Mouse (Mus musculus): ENCODE data around the gene Igfbp7. TPM values are rescaled to one million over a fixed set of nuclear protein-coding genes. Genes with fewer than 3 reads are reported as not detected.

Gene Igfbp7
- polyA plus RNA-seq, 1 experiment from 2014 or later, result 78.7 TPM

DNA sequence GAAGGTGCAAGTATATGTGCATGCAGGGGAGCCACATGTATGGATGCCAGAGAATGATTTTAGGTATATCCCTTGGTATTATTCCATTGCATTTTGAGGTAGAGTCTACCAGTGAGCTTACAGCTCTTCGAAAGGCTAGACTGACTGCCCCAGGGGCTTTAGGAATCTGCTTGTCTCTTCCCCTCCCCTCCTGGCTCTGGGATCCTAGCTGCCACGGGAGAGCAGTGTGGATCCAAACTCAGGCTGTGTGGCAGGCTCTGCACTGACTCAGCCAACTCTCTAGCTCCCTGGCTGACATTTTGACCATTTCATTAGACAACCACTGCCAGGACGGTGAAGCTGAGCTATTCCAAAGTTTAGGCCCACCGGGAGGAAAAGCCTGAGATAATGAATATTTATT, 32.3 kb downstream of the Igfbp7 start:
- H3K4me2 ChIP-seq (ENCODE audit: low read length), result no peak overlapping the region
- ATAC-seq, result no peak
- no peak overlapping the region for H3K9ac ChIP-seq (ENCODE audit: low read depth, low read length)
- no peaks in the 10 kb centered on the region for H3K27me3 ChIP-seq (replicated peaks; ENCODE audit: control insufficient read depth, insufficient read depth, low read length)
- no peaks in the 10 kb centered on the region for H3K36me3 ChIP-seq (ENCODE audit: control insufficient read depth, insufficient read depth, low read length)
- no peak overlapping the region for H3K27ac ChIP-seq (ENCODE audit: low read depth, low read length)
- no peak overlapping the region for H3K4me3 ChIP-seq (ENCODE audit: low read length)
- 71% methylated on average over 4 of the region's 4 CpGs for WGBS
- H3K9me3 ChIP-seq (ENCODE audit: control insufficient read depth, low read length), result no peaks in the 10 kb centered on the region
- H3K4me1 ChIP-seq (ENCODE audit: control insufficient read depth, insufficient read depth, low read depth, low read length), result no peaks in the 10 kb centered on the region

DNA sequence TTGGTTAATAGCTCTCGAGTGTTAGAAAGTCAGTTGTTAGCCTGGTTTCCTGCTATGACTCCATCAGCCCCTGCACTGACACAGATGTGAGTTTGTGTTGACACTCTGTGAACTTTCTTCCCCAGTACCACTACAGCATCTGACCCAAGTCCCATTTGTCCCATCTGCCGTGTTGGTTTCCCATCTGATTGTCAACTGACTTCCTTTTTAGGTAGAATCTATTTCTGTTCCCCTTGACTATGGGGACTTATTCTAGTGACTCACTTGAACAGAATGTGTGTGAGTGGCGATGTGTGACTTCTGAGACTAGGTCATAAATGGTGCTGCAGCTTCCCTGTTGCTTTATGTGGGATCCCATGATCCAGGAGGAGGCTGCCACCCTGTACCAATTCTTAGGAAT, 32.9 kb downstream of the Igfbp7 start:
- H3K27ac ChIP-seq (ENCODE audit: low read depth, low read length), result no peak overlapping the region
- no peak overlapping the region for H3K9ac ChIP-seq (ENCODE audit: low read depth, low read length)
- H3K27me3 ChIP-seq (replicated peaks; ENCODE audit: control insufficient read depth, insufficient read depth, low read length), result no peaks in the 10 kb centered on the region
- H3K9me3 ChIP-seq (ENCODE audit: control insufficient read depth, low read length), result no peaks in the 10 kb centered on the region
- WGBS, result 80% methylated on average over 3 of the region's 3 CpGs
- no peaks in the 10 kb centered on the region for H3K4me1 ChIP-seq (ENCODE audit: control insufficient read depth, insufficient read depth, low read depth, low read length)
- H3K36me3 ChIP-seq (ENCODE audit: control insufficient read depth, insufficient read depth, low read length), result no peaks in the 10 kb centered on the region
- ATAC-seq, result no peak
- no peak overlapping the region for H3K4me3 ChIP-seq (ENCODE audit: low read length)
- no peak overlapping the region for H3K4me2 ChIP-seq (ENCODE audit: low read length)

DNA sequence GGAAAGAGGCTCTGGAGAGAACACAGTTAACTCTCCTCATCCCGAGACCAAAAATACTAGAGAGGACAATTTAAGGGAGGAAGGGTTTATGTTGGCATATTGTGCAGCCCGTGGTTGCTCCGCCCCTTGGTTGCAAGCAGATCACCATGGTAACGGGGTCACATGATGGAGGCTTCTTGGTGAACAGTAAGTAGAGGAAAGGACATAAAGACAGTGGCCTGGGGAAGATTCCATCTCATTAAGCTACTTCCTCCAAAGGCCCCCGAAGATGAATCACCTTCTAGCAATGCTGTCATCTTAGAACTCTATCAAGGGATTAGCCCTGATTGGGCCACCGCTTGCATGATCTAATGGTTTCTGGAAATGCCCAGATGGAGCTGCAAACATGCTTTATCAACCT, 35.1 kb downstream of the Igfbp7 start:
- no peaks in the 10 kb centered on the region for H3K27me3 ChIP-seq (replicated peaks; ENCODE audit: control insufficient read depth, insufficient read depth, low read length)
- H3K9me3 ChIP-seq (ENCODE audit: control insufficient read depth, low read length), result no peaks in the 10 kb centered on the region
- no peak overlapping the region for H3K27ac ChIP-seq (ENCODE audit: low read depth, low read length)
- H3K4me1 ChIP-seq (ENCODE audit: control insufficient read depth, insufficient read depth, low read depth, low read length), result no peaks in the 10 kb centered on the region
- no peak for ATAC-seq
- 74% methylated on average over 6 of the region's 6 CpGs for WGBS
- H3K4me3 ChIP-seq (ENCODE audit: low read length), result no peak overlapping the region
- no peaks in the 10 kb centered on the region for H3K36me3 ChIP-seq (ENCODE audit: control insufficient read depth, insufficient read depth, low read length)
- no peak overlapping the region for H3K4me2 ChIP-seq (ENCODE audit: low read length)
- no peak overlapping the region for H3K9ac ChIP-seq (ENCODE audit: low read depth, low read length)

DNA sequence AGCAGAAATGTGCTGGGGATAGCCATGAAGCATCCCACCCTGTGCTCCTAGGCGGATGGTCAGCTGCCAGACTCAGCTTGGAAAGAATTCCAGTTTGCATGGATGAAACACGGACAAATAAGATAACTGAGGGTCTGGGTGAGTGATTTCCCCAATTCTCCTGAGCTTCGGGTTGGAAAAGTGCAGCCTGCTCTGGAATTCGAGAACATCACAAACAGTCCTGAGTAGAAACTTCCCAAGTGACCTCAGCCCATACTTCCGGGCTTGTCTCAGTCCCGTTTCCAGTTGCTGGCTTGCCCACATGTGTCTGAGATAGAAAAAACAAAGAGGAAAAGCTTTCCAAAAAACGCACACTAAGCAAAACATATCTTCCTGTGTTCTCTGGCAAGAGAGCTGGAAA, 35.6 kb downstream of the Igfbp7 start:
- Histone ChIP-seq H3K9ac (ENCODE audit: low read depth, low read length) (no peak overlapping the region), H3K4me1 (ENCODE audit: control insufficient read depth, insufficient read depth, low read depth, low read length) (no peaks in the 10 kb centered on the region), H3K27ac (ENCODE audit: low read depth, low read length) (no peak overlapping the region), H3K27me3 (replicated peaks; ENCODE audit: control insufficient read depth, insufficient read depth, low read length) (no peaks in the 10 kb centered on the region), H3K36me3 (ENCODE audit: control insufficient read depth, insufficient read depth, low read length) (no peaks in the 10 kb centered on the region), H3K9me3 (ENCODE audit: control insufficient read depth, low read length) (no peaks in the 10 kb centered on the region), H3K4me2 (ENCODE audit: low read length) (no peak overlapping the region), H3K4me3 (ENCODE audit: low read length) (no peak overlapping the region)
- no peak for ATAC-seq
- WGBS, result 82% methylated on average over 7 of the region's 7 CpGs

DNA sequence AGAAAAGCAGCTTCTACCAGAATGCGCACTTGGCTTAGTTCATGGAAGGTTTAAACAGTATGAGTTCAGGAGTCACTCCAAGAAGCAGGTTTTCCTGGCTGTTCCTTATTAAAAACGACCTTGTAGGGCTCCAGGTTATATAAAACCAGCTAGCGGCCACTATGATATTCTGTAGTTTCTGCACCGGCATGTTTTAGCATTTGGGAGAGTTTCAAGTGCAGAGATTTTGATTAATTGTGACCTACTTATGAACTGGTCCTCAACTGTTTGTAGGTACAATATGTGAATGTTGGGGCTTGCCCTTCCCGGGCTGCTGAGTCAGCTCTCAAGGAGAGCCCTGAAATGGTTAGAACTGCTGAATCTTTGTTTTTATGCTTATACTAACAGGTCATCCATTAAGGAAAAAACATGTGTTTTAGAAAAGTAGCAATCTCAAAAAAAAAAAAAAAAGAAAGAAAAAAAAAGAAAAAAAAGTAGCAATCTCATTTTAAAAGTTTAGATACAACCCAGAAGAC, 37.4 kb downstream of the Igfbp7 start:
- Histone ChIP-seq H3K9ac (ENCODE audit: low read depth, low read length) (no peak overlapping the region), H3K36me3 (ENCODE audit: control insufficient read depth, insufficient read depth, low read length) (no peaks in the 10 kb centered on the region), H3K9me3 (ENCODE audit: control insufficient read depth, low read length) (no peaks in the 10 kb centered on the region), H3K4me3 (ENCODE audit: low read length) (no peak overlapping the region), H3K27me3 (replicated peaks; ENCODE audit: control insufficient read depth, insufficient read depth, low read length) (no peaks in the 10 kb centered on the region), H3K27ac (ENCODE audit: low read depth, low read length) (no peak overlapping the region), H3K4me1 (ENCODE audit: control insufficient read depth, insufficient read depth, low read depth, low read length) (no peaks in the 10 kb centered on the region), H3K4me2 (ENCODE audit: low read length) (no peak overlapping the region)
- 85% methylated on average over 5 of the region's 5 CpGs for WGBS
- ATAC-seq, result no peak

DNA sequence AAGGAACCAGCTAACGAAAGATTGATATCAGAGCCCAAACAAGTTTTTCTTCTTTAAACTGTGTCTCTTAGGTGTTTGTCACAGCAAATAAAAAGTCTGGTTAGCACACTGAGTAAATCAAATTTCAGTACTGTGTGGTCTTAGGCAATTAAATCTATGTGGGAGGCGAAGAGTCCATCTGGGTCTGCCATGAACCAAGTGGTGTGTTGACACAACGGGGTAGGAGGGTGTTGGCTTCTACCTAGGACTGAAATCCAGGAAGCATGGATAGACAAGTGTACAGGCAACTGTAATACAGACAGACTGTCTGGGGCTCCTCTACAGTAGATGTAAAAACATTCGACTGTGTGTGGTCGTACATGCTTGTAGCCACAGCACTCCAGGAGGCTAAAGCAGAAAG, 38.4 kb downstream of the Igfbp7 start:
- Histone ChIP-seq H3K36me3 (ENCODE audit: control insufficient read depth, insufficient read depth, low read length) (no peaks in the 10 kb centered on the region), H3K27ac (ENCODE audit: low read depth, low read length) (no peak overlapping the region), H3K9me3 (ENCODE audit: control insufficient read depth, low read length) (no peaks in the 10 kb centered on the region), H3K27me3 (replicated peaks; ENCODE audit: control insufficient read depth, insufficient read depth, low read length) (no peaks in the 10 kb centered on the region), H3K9ac (ENCODE audit: low read depth, low read length) (no peak overlapping the region), H3K4me1 (ENCODE audit: control insufficient read depth, insufficient read depth, low read depth, low read length) (no peaks in the 10 kb centered on the region), H3K4me3 (ENCODE audit: low read length) (no peak overlapping the region), H3K4me2 (ENCODE audit: low read length) (no peak overlapping the region)
- 90% methylated on average over 5 of the region's 5 CpGs for WGBS
- ATAC-seq, result no peak

DNA sequence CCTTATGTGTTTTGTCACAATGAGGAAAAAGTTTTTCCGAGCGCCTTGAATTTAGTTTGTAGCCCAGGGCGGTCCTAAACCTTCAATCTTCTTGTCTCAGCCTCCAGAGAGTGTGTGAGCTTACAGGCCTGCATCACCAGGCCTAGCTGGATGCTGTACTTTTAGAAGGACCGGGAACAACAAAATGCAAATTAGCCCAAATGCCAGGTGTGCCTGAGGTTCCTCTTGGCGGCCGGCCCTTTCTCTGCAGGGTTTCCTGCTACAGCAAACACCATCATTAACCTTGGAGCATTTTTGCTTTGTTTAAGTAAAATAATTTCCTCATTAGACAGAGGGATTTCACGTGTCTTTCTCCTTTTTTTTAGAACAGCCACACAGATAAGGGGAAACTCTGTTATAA, 39.6 kb downstream of the Igfbp7 start:
- ATAC-seq, result no peak
- no peak overlapping the region for H3K4me2 ChIP-seq (ENCODE audit: low read length)
- H3K4me3 ChIP-seq (ENCODE audit: low read length), result no peak overlapping the region
- H3K4me1 ChIP-seq (ENCODE audit: control insufficient read depth, insufficient read depth, low read depth, low read length), result no peaks in the 10 kb centered on the region
- no peak overlapping the region for H3K27ac ChIP-seq (ENCODE audit: low read depth, low read length)
- H3K9me3 ChIP-seq (ENCODE audit: control insufficient read depth, low read length), result no peaks in the 10 kb centered on the region
- WGBS, result 36% methylated on average over 7 of the region's 7 CpGs
- no peaks in the 10 kb centered on the region for H3K27me3 ChIP-seq (replicated peaks; ENCODE audit: control insufficient read depth, insufficient read depth, low read length)
- H3K36me3 ChIP-seq (ENCODE audit: control insufficient read depth, insufficient read depth, low read length), result no peaks in the 10 kb centered on the region
- no peak overlapping the region for H3K9ac ChIP-seq (ENCODE audit: low read depth, low read length)

DNA sequence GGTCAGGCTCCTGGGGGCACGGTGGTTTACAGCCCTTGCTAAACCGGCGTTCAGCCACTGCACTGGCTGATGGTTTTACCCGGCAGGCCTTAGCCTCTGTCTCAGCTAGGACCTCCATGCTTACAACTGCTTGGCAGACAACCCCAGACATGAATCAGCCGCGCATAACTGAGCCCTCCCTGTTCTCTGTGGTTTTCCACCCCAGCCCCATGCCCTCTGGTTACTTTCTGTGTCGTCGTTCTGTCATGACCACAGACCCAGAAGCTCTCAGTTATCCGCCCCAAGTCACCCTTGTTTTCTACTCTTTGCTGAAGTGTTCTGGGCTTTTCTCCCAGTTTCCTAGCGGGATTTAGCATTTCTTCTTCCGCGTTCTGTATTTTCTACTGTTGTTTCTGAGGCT, 40.2 kb downstream of the Igfbp7 start:
- 57% methylated on average over 12 of the region's 12 CpGs for whole genome bisulfite sequencing
- H3K27me3 ChIP-seq (replicated peaks; ENCODE audit: control insufficient read depth, insufficient read depth, low read length), result no peaks in the 10 kb centered on the region
- H3K36me3 ChIP-seq (ENCODE audit: control insufficient read depth, insufficient read depth, low read length), result no peaks in the 10 kb centered on the region
- no peak overlapping the region for H3K27ac ChIP-seq (ENCODE audit: low read depth, low read length)
- no peak for ATAC-seq
- H3K9ac ChIP-seq (ENCODE audit: low read depth, low read length), result no peak overlapping the region
- H3K4me1 ChIP-seq (ENCODE audit: control insufficient read depth, insufficient read depth, low read depth, low read length), result no peaks in the 10 kb centered on the region
- H3K4me2 ChIP-seq (ENCODE audit: low read length), result no peak overlapping the region
- H3K9me3 ChIP-seq (ENCODE audit: control insufficient read depth, low read length), result no peaks in the 10 kb centered on the region
- H3K4me3 ChIP-seq (ENCODE audit: low read length), result no peak overlapping the region

DNA sequence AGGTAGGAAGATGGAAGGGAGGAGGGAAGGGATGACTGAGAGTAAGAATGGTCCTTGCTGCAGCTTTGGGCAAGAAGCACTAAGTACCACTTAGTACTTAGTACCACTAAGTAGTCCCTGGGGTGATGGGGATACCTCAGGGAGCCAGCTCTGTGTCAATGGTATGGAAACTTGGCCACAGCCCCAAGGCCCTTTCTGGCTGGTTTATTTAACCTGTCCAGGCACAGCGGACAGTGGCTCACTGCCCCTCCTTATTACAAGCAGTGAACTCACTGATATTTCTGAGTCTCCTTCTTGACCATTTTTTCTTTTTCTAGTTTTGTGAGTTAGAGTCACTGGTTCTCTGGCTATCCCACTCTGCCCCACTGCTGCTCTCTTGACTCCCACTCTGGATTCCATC, 40.7 kb downstream of the Igfbp7 start:
- no peak for ATAC-seq
- WGBS, result 95% methylated on average over 1 of the region's 1 CpGs
- H3K27ac ChIP-seq (ENCODE audit: low read depth, low read length), result no peak overlapping the region; the same call in 1 of the 2 replicates
- H3K9ac ChIP-seq (ENCODE audit: low read depth, low read length), result no peak overlapping the region
- no peak overlapping the region for H3K4me2 ChIP-seq (ENCODE audit: low read length)
- H3K36me3 ChIP-seq (ENCODE audit: control insufficient read depth, insufficient read depth, low read length), result no peaks in the 10 kb centered on the region
- H3K4me3 ChIP-seq (ENCODE audit: low read length), result no peak overlapping the region
- H3K9me3 ChIP-seq (ENCODE audit: control insufficient read depth, low read length), result no peaks in the 10 kb centered on the region
- no peaks in the 10 kb centered on the region for H3K4me1 ChIP-seq (ENCODE audit: control insufficient read depth, insufficient read depth, low read depth, low read length)
- no peaks in the 10 kb centered on the region for H3K27me3 ChIP-seq (replicated peaks; ENCODE audit: control insufficient read depth, insufficient read depth, low read length)

DNA sequence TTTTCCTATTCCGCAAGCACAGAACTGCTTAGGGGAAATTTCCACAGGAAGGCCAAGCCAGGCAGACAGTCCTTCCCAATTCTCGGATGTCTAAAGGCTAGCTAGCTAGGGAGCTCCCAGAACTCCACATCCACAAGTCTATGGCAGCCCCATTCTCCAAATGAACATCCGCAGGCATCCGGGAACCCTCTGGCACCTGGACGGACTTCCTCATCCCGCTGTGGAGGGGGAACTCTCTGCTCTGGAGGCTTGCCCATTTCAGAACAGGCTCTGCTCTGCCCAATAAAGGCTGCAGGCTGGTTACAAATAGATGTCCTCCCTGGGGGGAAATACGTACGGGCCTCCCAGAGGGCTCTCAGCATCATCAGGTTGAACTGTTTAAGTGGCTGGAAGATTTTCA, 41.5 kb downstream of the Igfbp7 start:
- Histone ChIP-seq H3K4me3 (ENCODE audit: low read length) (no peak overlapping the region), H3K4me1 (ENCODE audit: control insufficient read depth, insufficient read depth, low read depth, low read length) (no peaks in the 10 kb centered on the region), H3K9ac (ENCODE audit: low read depth, low read length) (no peak overlapping the region), H3K36me3 (ENCODE audit: control insufficient read depth, insufficient read depth, low read length) (no peaks in the 10 kb centered on the region), H3K4me2 (ENCODE audit: low read length) (no peak overlapping the region), H3K9me3 (ENCODE audit: control insufficient read depth, low read length) (no peaks in the 10 kb centered on the region), H3K27me3 (replicated peaks; ENCODE audit: control insufficient read depth, insufficient read depth, low read length) (no peaks in the 10 kb centered on the region), H3K27ac (ENCODE audit: low read depth, low read length) (no peak overlapping the region)
- ATAC-seq, result no peak
- 84% methylated on average over 8 of the region's 8 CpGs for WGBS

Measured in hindbrain, embryonic 16.5 days (tissue).